Mouse (Mus musculus) forebrain, embryonic 11.5 days (tissue): Measurements from ENCODE around the gene Gm10135. TPM values are rescaled to one million over a fixed set of nuclear protein-coding genes. Genes with fewer than 3 reads are reported as not detected.
A peak's percentile ranks its signal among the peaks of the same experiment; 100 is the strongest.

Experiments
- ATAC-seq: fragments of 200-750 bp; cut with Nextera tagmentation; replicated peaks from 2 replicates; pipeline ENCODE4 v1.8.0; 2017; ENCODE audit warnings: moderate TSS enrichment; ENCODE audit not compliant: low FRiP score
- DNase-seq: peaks from one replicate; pipeline ENCODE4 v3.0.0-alpha.2; 2017; ENCODE audit warnings: low spot score
- H3K27ac ChIP-seq: fragments of 300-500 bp; sonication (generic); 2 replicates; pipeline ENCODE4 v1.5.1; 2014; ENCODE audit warnings: low read depth, low read length
- H3K27me3 ChIP-seq: fragments of 300-500 bp; sonication (generic); 2 replicates; pipeline ENCODE4 v1.6.1; 2014; ENCODE audit warnings: mild to moderate bottlenecking, low read length, mixed read lengths; ENCODE audit not compliant: control insufficient read depth, insufficient read depth
- H3K36me3 ChIP-seq: fragments of 300-500 bp; sonication (generic); 2 replicates; pipeline ENCODE4 v1.6.1; 2014; ENCODE audit warnings: mild to moderate bottlenecking, low read length, moderate library complexity, mixed read lengths; ENCODE audit not compliant: control insufficient read depth, insufficient read depth
- H3K4me1 ChIP-seq: fragments of 300-500 bp; sonication (generic); replicated peaks from 2 replicates; pipeline ENCODE4 v1.6.1; 2014; ENCODE audit warnings: low read length, mixed read lengths; ENCODE audit not compliant: control insufficient read depth, insufficient read depth
- H3K4me2 ChIP-seq: fragments of 300-500 bp; sonication (generic); 2 replicates; pipeline ENCODE4 v1.6.1; 2014; ENCODE audit warnings: low read depth, mild to moderate bottlenecking, low read length, moderate library complexity, mixed read lengths; ENCODE audit not compliant: severe bottlenecking
- H3K4me3 ChIP-seq: fragments of 300-500 bp; sonication (generic); 2 replicates; pipeline ENCODE4 v1.5.1; 2014; ENCODE audit warnings: low read depth, low read length
- H3K9ac ChIP-seq: fragments of 300-500 bp; sonication (generic); 2 replicates; pipeline ENCODE4 v1.6.1; 2014; ENCODE audit warnings: low read length
- H3K9me3 ChIP-seq: fragments of 300-500 bp; sonication (generic); 2 replicates; pipeline ENCODE4 v1.6.1; 2016; ENCODE audit warnings: low read length, mixed read lengths; ENCODE audit not compliant: control insufficient read depth
- WGBS: fragments of 180-500 bp; shearing (Covaris S2); extraction: QIAGEN DNeasy Blood & Tissue Kit; methylation state at CpG from one replicate; pipeline ENCODE4 v1.1.7; 2014; 5-methylcytosine and 5-hydroxymethylcytosine counted together
- polyA plus RNA-seq: library from polyadenylated mRNA; unstranded; fragments of >200 nt; fragmentation: Nextera tagmentation; extraction: Ambion mirVana; gene quantifications from 2 replicates; pipeline ENCODE4 v1.2.1, GENCODE M21; 2014

Gm10135 gene
- polyA plus RNA-seq, 1 experiment from 2014 or later = not detected

DNA sequence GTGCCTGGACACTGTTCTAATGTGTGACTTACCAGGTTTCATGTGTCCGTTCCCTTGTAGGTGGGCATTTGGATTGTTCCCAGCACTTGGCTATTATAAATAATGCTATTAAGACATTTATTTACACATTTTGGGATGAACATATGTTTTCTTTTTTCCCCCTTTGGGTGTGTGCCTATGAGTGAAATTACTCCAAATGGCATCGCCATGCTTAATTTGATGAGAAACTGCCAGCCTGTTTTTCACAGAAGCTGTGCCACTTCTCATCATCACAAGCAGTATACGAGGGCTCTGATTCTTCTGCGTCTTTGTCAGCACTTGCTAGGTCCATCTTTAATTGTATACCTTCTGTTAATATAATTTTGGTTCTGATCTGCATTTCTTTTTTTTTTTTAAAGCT lies 54.1 kb downstream of the Gm10135 start:
- H3K27me3 ChIP-seq = no peaks in the 10 kb centered on the region
- no peak overlapping the region for H3K4me2 ChIP-seq
- H3K4me3 ChIP-seq = no peak overlapping the region
- no peaks in the 10 kb centered on the region for H3K9me3 ChIP-seq
- peaks cover 2% of the 10 kb centered on the region; the same call in 1 of the 2 replicates for H3K4me1 ChIP-seq
- no peak overlapping the region for H3K27ac ChIP-seq
- no peaks in the 10 kb centered on the region for H3K36me3 ChIP-seq
- 93% methylated on average over 4 of the region's 4 CpGs for WGBS
- no peak for ATAC-seq
- no peak for DNase-seq
- H3K9ac ChIP-seq = no peak overlapping the region

DNA sequence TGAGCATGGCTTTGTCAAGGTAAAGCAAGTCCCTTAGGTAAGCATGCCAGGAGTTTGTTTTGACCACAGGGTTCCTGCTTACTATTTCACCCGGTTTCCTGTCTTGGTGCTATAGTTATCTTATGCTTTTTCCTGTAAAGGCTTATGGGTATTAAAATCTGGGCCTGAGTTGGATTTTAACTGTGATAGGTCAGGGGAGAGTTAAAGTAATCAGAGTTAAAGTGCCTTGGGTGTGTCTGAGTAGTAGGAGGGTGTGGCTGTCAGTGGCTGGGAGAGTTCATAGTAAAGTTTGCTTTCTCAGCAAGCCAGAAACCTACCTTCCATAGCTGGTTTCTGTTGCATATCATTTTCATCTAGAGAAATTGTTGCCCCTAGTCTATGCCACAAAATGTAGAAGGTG lies 57.7 kb downstream of the Gm10135 start:
- no peak overlapping the region for H3K27ac ChIP-seq
- H3K9me3 ChIP-seq = no peaks in the 10 kb centered on the region
- H3K27me3 ChIP-seq = no peaks in the 10 kb centered on the region
- WGBS = 65% methylated on average over 1 of the region's 1 CpGs
- peaks cover 5% of the 10 kb centered on the region; the same call in 1 of the 2 replicates for H3K4me1 ChIP-seq
- no peak overlapping the region; the same call in 1 of the 2 replicates for H3K4me2 ChIP-seq
- no peak for DNase-seq
- H3K4me3 ChIP-seq = no peak overlapping the region
- H3K9ac ChIP-seq = no peak overlapping the region
- ATAC-seq = no peak
- H3K36me3 ChIP-seq = no peaks in the 10 kb centered on the region

DNA sequence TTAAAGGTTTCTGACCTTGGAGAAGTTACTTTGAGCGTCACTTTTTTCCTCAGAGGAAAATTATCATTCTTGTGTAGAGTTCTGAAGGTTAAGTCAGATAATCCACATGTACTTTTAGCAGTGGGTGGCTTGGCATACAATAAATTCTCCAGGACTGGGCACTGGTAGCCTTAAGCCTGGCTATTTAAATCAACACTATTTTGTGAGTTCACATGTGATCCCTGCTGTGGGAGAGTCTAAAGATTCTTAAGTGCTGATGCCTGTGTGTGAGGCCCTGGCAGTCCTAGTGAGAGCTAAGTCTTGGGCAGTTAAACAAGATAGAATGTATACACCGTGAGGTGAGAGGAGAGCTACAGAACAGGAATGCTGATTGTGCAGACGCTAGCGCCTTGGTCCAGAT lies 58.5 kb downstream of the Gm10135 start:
- Histone ChIP-seq H3K27me3 (no peaks in the 10 kb centered on the region), H3K4me1 (peaks cover 5% of the 10 kb centered on the region; the same call in 1 of the 2 replicates), H3K9me3 (no peaks in the 10 kb centered on the region), H3K4me2 (peak overlapping the region; percentile 66), H3K4me3 (peak overlapping the region; percentile 95), H3K36me3 (no peaks in the 10 kb centered on the region), H3K9ac (peak overlapping the region; percentile 83), H3K27ac (no peak overlapping the region)
- no peak for ATAC-seq
- 42% methylated on average over 4 of the region's 4 CpGs for WGBS
- no peak for DNase-seq

Other genes starting within 250 kb of the Gm10135 start
- gene Txk, start 221.9 kb downstream of the Gm10135 start, polyA plus RNA-seq = not detected in 2 replicates
- gene Tec, start 106.2 kb downstream of the Gm10135 start, polyA plus RNA-seq = 2.9 and 3.0 TPM in 2 replicates
- 22.8 and 24.9 TPM in 2 replicates for gene Slain2, start 60.4 kb downstream of the Gm10135 start, polyA plus RNA-seq
- gene Slc10a4, start 32.2 kb upstream of the Gm10135 start, polyA plus RNA-seq = 9.1 and 13.2 TPM in 2 replicates